Mouse (Mus musculus): ENCODE results near the gene Atp8b4. TPM values are rescaled to one million over a fixed set of nuclear protein-coding genes. Genes with fewer than 3 reads are reported as not detected.
"Not testable (repeated sequence)": the region's sequence is repeated elsewhere in the genome, so short reads cannot be mapped to it uniquely, and the experiment has no call there.

The Atp8b4 gene
- total RNA-seq, 2 experiments from 2014 or later, result not detected

DNA sequence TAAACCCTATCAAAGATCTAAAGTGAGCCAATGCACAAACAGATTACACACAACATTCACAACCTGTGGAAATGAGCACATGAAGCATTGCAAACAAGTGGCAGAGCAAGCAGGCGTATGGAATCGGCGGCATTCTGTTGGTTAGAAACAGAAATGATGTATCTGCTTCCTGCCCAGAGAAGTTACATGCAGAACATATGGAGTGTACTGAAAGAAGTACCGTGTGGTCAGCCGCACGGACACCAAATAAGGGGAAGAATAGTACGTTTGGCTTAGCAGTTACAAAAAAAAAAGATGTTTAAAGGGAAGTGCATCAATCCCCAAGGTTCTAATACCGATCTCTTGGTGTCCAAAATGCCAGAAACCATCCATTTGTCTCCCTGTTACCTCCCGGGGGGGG lies 9.9 kb downstream of the Atp8b4 start:
- DNase-seq (ENCODE audit: low spot score in 2 of 2), result no peak
- no peak for TF ChIP-seq CTCF (conservative IDR thresholded peaks at IDR 0.05)
- Histone ChIP-seq H3K27ac (no peak overlapping the region), H3K4me3 (no peak overlapping the region)

DNA sequence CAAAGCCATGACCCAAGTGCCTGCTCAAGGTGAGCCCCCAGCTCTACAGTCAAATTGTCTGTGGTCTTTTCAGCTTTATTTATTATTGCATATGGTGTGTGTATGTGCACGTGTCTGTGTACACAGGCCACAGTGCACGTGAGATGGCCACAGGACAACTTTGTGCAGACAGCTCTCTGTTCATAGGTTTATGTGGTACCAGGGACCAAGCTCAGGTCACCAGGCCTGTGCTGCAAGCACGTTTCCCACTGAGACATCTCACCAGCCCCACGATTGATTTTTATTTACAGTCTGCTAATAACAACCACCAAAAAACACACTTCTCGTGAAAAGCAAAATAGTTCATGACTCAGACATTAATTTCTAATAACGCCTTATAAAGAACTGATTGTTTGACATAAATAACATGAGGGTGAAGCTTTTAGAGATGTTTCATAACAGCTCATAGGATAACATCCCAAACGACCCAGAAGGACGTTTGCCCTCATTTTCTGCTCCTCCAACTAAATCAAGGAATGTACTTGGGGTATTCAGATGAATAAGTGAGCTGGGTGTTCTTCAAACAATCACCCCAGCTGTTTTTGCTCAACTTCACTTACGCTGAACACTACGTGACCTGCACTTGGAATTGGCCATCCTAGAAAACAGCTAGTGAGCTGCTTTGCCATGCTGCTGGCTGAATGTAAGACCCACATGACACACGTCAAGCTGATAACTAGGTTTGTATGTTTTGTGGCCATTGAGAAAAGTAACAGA lies 15.0 kb downstream of the Atp8b4 start:
- TF ChIP-seq CTCF (conservative IDR thresholded peaks at IDR 0.05), result no peak
- H3K27ac ChIP-seq, result no peak overlapping the region
- DNase-seq (ENCODE audit: low spot score in 2 of 2), result no peak
- no peak overlapping the region for H3K4me3 ChIP-seq

DNA sequence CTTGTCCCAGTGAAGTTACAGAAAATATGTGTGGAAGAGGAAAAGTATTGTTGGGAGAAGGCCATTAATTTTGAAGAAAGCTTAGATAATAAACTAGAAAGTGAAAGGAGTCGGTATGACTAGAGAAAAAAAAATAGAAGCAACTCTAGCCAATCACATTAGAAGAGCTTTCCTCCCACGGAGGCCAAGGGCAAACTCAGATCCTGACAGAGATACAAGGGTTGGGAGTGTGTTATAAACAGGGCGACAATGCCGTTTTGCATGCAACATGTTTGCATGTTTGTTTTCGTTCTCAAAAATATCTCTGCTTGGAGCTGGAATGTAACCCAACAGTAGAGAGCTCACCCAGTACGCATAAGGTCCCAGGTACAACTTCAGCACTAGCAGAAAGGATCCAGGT lies 17.1 kb downstream of the Atp8b4 start:
- no peak for DNase-seq (ENCODE audit: low spot score in 2 of 2)
- Histone ChIP-seq H3K4me3 (no peak overlapping the region), H3K27ac (no peak overlapping the region)
- TF ChIP-seq CTCF (conservative IDR thresholded peaks at IDR 0.05), result no peak

DNA sequence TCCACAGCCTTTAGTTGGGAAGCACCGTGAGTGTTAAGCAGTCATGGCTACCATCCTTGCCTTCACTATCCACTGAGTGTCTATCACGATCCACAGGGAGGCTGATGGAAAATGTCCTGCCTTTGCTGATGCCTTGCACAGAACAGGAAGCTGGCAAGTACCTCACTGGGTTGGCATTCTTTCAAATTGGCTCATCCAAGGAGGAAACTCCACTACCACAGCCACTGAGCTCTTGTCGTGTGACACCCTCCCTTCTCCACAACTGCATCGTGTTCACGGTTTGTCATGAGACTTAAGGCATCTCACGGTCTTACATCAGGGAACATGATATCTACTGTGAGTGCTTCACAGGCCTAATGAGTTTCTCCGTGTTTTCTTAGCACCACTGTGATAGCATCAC lies 22.9 kb downstream of the Atp8b4 start:
- TF ChIP-seq CTCF (conservative IDR thresholded peaks at IDR 0.05), result no peak
- no peak for DNase-seq (ENCODE audit: low spot score in 2 of 2)
- Histone ChIP-seq H3K4me3 (no peak overlapping the region), H3K27ac (no peak overlapping the region)

DNA sequence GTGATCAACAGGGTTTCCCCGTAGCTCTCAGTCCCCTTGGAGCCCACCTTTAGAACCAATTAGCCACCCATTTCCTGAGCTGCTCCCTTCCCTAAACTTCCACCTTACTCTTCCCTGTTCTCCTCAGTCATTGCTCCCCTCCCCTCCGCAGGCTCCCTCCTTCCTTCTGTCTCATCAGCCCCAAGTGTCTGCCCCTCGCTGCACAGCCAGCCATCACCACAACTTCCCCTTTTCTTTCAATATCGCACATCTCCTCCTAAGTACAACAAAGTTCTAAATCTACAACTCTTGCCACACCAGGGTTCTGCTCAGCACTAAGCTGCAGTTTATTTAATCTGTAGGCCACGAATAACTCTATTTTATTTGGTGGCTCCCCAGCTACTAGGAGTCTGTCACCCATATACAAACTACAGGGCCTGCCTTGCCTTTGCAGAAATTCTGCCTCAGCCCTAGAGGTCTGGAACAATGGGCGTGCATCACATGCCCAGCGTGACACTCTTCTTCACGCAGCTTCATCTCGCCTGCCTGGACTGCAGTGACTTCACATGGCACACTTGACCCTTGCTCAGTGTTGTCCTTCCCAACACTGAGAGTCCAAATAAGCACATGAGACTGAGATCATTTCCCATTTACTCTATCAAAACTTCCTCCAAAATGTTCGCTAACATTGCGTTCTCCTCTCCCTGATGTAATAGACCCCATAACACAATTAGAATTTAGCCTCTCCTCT lies 24.6 kb downstream of the Atp8b4 start:
- Histone ChIP-seq H3K27ac (no peak overlapping the region), H3K4me3 (no peak overlapping the region)
- no peak for DNase-seq (ENCODE audit: low spot score in 2 of 2)
- no peak for TF ChIP-seq CTCF (conservative IDR thresholded peaks at IDR 0.05)

DNA sequence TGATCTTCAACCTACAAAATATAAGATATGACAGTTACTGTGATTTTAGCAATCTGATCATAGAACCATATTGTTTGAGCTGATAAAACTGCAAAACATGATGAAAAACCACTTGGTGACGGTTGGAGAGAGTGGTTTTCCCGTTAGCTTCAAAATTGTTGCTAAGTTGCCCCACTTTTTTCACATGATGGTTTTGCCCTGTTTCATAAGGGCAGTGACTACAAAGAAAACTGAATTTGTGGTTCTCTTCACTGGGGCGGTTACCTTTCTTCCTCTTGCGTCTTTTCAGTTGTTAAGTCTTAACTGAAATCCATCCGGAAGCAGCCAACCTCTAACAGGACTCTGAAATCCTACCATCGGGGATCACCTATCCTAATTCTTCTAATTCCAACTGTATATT lies 26.5 kb downstream of the Atp8b4 start:
- no peak overlapping the region for H3K27ac ChIP-seq
- no peak for TF ChIP-seq CTCF (conservative IDR thresholded peaks at IDR 0.05)
- DNase-seq (ENCODE audit: low spot score in 2 of 2), result no peak
- H3K4me3 ChIP-seq, result no peak overlapping the region

DNA sequence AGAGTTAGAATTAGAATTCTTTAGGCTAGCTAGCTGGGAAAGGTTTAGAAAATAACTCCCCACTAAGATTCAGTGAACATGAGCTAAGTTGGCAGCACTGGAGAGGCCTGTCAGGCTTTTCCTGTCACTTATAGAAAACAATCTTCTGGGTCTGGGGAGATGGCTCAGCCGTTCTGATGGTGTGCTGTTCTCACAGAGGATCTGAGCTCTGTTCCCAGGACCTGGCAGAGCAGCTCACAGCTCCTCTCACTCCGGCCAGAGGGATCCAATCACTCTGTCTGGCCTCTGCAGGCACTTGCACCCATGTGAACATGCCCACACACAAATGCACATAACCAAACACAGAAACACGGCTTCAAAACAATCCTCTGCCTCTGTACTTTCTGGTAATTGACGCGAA lies 27.6 kb downstream of the Atp8b4 start:
- H3K4me3 ChIP-seq, result no peak overlapping the region
- no peak for TF ChIP-seq CTCF (conservative IDR thresholded peaks at IDR 0.05)
- H3K27ac ChIP-seq, result no peak overlapping the region
- no peak for DNase-seq (ENCODE audit: low spot score in 2 of 2)

DNA sequence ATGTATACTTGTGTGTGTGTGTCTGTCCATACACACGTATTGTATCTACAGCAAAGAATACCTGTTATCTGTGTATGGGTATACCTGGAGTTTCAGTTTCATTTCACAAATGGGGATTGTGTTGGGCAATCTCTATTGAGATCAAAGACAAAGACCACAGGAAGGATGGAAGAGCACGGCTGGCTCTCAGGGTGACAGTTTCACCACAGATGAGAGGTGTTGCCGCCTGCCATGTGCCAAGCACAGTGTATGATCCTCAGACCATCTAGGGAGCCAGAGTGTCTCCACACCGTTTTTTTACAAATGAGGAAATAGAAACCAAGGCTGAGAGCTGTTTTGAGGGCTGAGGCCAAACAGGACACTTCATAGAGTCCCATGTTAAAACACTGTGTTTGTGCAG lies 32.7 kb downstream of the Atp8b4 start:
- no peak overlapping the region for H3K27ac ChIP-seq

DNA sequence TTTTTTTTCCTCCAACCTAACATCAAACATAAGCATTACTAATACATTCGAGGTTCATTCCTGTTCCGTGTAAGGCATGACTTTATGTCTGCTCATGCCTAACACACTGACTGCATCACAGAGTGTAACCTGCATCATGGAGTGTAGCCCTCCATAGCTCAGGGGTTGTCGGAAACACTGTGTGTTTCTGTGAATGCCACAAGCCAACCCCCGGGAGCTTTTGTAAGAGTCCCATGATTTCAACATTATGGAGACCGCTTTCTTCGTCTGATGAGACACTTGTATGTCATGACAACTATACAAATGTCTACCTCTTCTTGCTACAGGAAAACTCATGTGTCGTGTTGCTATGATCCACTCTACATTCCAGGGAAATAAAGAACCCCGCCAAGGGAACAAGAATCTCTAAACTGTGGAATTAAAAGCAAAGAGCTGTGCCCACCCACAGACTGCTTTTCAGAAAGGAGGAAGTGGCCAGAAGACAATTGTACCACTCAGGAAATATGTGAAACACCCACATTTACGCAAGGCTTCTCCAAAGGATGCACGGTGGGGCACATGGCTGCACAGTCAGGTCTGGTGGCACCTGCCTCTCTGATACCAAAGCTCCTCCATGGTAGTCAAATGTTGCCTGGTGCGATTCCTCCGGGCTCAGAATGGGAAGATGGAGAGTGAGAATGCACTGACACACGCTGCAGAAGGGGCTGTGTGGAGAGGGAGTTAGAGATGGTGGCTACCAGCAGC lies 33.9 kb downstream of the Atp8b4 start:
- DNase-seq (ENCODE audit: low spot score in 2 of 2), result no peak
- no peak overlapping the region for H3K4me3 ChIP-seq
- H3K27ac ChIP-seq, result no peak overlapping the region
- TF ChIP-seq CTCF (conservative IDR thresholded peaks at IDR 0.05), result no peak

More for the DNA sequence above, 32.7 kb downstream of the Atp8b4 start:
- no peak overlapping the region for H3K4me3 ChIP-seq
- no peak for TF ChIP-seq CTCF (conservative IDR thresholded peaks at IDR 0.05)
- DNase-seq (ENCODE audit: low spot score in 2 of 2), result no peak

DNA sequence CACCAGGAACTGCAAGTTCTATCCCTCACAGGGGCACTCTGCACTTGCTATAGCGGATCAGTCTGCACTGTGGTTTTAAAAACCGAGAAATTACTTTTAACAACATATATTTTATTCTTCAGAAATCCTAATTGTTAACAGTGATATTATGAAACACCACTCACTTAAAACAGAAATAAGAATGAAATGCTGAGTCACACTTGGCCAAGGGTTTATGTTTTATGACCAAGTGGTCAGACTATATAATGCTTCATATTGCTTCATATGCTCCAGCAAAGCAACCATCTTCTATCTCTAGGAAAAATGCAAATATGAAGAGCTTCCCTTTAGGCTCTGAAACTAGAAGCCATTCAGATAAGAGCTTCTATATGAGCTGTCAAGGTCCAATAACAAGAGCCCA lies 41.8 kb downstream of the Atp8b4 start:
- H3K4me3 ChIP-seq, result no peak overlapping the region
- H3K27ac ChIP-seq, result no peak overlapping the region
- no peak for DNase-seq (ENCODE audit: low spot score in 2 of 2)
- no peak for TF ChIP-seq CTCF (conservative IDR thresholded peaks at IDR 0.05)

DNA sequence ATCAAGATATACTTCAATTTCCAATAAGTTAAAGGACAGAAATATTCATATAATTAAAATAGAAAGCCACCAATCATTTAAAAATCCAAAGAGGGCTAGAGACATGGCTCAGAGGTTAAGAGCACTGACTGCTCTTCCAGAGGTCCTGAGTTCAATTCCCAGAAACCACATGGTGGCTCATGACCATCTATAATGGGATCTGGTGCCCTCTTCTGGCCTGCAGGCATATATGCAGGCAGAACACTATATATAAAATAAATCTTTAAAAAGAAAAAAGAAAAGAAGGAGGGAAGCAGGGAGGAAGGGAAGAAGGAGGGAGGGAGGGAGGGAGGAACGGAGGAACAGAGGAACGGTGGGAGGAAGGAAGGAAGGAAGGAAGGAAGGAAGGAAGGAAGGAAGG lies 42.7 kb downstream of the Atp8b4 start:
- peak; percentile 63 for TF ChIP-seq CTCF (conservative IDR thresholded peaks at IDR 0.05)
- not testable (repeated sequence) for H3K27ac ChIP-seq; DNase-seq (ENCODE audit: low spot score in 2 of 2); H3K4me3 ChIP-seq

DNA sequence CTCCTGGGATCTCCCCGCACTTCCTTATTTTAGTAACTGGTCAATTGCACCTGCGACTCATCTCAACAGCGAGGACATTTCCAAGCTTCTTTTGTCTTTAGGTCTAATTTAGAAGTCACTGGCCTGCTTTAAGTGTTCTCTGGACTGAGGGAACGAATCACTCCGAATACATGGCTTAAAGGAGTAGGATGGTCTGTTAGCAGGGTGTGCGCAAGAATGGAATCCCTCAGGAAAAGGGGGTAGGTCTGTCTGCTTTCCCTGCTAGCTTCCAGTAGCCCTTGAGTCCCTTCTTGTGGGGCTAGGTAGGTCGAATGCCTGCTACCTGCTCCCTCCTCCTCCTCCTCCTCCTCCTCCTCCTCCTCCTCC lies 49.6 kb downstream of the Atp8b4 start:
- H3K27ac ChIP-seq, result no peak overlapping the region
- no peak for DNase-seq (ENCODE audit: low spot score in 2 of 2)
- H3K4me3 ChIP-seq, result peak overlapping the region; percentile 11; the same call in 1 of the 2 replicates
- TF ChIP-seq CTCF (conservative IDR thresholded peaks at IDR 0.05), result no peak

DNA sequence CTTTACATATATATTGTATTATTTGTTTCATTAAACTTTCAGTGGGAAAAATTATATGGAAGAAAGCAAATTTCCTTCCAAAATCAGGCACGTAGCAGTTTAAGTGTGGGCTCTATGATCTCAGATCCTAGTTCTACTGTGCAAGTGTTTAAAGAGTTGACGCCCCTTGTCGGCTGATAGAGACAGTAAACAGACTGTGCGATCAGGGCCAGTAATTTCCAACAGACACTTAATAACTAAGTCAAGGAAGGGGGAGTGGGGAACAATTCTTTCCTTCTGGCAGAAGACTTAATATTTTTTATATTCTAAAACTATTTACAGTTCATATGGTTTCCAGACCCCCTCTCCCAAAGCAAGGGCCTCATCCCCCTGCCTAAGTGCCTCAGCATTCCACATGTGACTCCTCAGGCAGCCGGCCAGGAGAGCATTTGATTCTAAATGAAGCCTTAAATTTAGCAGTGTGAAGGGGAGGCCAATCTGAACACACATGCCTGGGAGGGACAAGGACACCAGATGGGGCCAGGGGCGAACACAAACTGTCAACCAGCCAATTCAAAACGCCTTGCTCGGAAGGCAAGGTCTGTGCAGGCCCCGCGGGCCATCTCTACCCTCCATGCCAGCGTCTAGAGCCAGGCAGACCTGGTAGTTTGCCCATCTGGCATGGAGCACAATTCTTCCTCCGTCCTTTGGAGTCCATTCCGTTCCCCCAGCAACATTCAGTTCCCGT lies 50.1 kb downstream of the Atp8b4 start:
- DNase-seq (ENCODE audit: low spot score in 2 of 2), result peak; percentile 13 to 36
- peak overlapping the region; percentile 11; the same call in 1 of the 2 replicates for H3K4me3 ChIP-seq
- H3K27ac ChIP-seq, result no peak overlapping the region
- TF ChIP-seq CTCF (conservative IDR thresholded peaks at IDR 0.05), result no peak
